Mouse (Mus musculus) thymus, adult 18-20 months (tissue): ENCODE data around the gene Nadk.
"Not testable (repeated sequence)": the region's sequence is repeated elsewhere in the genome, so short reads cannot be mapped to it uniquely, and the experiment has no call there.

Experiments used
- DNase-seq, 2 experiments: peaks; one replicate each; pipeline ENCODE4 v3.0.0; 2022; ENCODE audit warnings: mixed read lengths in 2 of 2

Gene Nadk

DNA sequence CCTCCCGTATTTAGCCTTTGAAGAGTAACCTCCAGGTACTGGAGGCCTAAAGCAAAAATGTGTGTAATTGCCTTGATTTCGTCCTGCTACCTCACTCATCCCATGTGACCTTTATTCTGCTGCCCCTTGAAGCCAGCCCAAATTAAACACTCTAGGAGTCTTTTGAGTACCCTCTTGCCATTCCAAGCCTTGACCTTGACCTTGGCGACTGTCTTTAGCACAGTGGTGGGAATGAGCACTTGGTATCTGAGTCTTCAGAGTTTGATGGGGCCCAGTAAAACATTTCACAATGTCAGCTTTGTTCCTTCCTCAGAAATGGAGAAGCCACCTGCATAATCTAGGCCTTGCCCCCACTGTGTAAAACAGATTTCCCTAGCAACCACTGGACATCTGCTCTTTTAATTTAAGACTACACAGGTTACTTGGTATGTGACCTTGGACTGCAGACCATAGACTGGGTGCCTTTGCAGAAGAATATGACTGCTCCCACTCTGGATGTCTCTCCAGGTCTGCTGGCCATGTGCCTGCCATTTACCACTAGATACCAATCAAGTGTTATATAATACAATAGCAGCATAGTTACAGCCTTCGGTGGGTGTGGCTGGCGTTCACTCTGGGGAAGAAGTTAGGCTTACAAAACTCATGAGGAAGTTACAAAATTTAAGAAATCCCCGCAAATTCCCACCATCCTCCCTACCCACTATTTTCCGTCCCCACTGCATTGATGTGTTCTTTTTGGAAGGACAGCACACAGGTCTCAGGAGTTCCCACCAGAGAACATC, at the start of gene Nadk:
Nadk (plus strand) TSS at position 718 of the 782 bp plus-strand sequence.
- DNase-seq, result no peak

DNA sequence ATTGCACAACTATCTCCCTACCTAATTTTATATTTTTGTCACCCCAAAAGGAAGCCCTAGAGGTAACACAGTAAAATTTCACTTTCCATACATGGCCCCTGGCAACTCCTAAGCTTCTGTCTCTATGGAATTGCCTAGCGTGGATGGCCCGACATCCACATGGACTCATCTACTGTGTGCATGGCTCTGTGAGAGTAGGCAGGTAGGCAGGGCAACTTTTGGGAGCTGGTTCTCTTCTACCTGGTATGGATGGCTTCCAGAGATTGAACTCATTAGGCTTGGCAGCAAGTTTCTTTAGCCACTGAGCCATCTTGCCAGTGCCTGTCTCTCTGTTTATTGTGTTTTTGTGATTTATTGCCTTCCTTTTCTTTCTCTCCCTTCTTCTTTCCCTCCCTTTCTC, 47.4 kb upstream of the Nadk start:
- no peak for DNase-seq

DNA sequence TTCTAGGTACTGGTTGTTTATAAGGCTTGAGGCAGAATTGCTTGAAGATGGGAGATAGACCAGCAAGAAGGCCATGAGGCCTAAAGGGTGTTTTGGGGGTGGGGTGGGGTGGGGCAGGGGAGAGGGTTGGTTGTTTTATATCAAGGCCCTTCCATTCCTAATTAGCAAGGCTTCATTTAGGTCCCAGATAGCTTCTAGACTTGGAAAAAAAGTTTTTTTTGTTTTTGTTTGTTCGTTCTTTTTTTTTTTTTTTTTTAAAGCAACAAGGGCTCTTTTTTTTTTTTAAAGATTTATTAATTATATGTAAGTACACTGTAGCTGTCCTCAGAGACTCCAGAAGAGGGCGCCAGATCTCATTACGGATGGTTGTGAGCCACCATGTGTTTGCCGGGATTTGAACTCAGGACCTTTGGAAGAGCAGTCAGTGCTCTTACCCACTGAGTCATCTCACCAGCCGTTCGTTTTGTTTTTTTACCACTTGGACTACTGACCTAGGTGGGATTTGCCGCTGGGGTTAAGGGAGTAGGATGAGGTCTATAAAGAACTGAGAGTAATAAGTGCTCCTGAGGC, 44.1 kb upstream of the Nadk start:
- DNase-seq, result no peak

DNA sequence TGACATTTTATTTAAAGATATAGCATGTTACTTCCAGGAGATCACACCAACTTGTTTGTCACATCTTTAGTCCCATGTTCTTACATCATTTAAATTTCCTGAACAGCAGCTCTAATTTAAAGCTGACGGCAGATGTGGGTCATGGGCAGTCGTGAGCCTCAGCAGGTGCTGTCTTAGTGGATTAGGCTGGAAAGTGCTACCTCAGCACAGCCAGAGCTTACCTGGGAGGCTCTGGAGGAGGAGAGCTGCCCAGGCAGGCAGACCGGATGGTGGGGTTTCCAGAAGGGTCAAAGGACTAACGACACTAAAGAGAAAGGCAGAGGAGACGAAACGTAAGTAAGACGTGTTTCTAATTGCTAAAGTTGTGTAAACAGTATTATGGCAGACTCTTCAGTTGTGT, 39.9 kb upstream of the Nadk start:
- DNase-seq, result no peak

DNA sequence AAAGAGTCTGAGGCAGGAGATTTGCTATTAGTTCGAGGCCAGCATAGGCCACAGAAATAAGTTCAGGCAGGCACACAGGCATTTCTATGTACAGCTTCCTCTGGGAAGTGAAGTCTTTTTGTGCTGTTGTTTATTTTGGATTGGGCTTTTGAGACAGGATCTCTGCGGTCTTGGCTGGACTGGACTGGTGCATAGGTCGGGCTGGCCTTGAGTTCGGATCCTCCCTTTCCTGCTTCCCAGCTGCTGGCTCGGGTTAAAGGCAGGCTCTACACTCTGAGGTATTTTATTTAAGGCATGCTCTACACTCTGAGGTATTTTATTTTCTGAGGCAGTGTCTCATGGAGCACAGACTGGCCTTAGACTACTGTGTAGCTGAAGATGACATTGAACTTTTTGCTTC, 36.4 kb upstream of the Nadk start:
- DNase-seq, result no peak

DNA sequence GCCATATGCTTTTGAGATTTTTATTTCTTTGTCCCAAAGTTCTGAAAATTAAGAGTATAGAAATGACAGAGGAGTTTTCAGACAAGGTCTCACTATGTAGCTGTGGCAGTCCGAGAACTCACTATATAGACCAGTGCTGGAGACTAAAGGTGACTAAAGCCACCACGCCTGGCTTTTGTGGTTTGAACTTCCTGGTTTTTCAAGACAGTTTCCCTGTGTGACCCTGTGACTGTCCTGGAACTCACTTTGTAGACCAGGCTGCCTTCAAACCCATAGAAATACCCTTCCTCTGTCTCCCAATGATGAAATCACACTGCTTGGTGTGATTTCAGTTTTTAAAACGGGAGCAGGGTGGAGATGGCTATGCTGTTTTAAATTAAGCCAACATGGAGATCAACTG, 32.9 kb upstream of the Nadk start:
- DNase-seq, result no peak

DNA sequence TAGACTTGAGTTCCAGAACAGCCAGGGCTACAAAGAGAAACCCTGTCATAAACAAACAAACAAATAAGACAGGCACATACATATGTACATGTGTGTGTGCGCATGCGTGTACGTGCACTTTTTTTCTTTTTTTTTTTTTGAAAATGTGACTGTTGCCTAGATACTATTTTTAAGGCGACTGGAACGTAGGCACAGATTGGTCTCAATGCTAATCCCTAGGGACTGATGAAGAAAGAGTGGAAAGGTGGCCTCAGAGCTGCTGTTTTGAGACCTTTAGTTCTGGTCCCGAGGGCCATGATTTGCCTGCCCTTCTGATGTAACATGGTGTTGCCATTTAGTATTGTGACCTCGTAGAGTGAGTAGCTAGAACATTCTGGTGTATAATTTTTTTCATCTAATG, 12.2 kb upstream of the Nadk start:
- DNase-seq, result no peak

DNA sequence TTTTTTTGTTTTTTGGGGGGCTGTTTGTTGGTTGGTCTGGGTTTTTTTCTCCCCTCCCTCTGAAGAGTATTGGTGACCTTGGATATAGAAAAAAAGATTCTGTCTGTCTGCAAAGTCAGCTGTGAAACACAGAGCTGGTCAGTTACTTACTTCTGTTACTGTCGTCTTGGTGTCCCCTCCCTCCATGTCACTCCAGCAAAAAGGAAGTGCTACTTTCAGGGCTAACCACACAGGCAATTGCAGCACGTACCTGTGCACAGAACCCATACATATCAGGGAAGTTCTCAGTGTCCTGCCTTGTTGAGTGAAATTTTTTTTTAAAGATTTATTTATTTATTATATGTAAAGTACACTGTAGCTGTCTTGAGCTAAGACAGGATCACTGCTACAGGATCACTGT, 11.7 kb upstream of the Nadk start:
- DNase-seq, result no peak

DNA sequence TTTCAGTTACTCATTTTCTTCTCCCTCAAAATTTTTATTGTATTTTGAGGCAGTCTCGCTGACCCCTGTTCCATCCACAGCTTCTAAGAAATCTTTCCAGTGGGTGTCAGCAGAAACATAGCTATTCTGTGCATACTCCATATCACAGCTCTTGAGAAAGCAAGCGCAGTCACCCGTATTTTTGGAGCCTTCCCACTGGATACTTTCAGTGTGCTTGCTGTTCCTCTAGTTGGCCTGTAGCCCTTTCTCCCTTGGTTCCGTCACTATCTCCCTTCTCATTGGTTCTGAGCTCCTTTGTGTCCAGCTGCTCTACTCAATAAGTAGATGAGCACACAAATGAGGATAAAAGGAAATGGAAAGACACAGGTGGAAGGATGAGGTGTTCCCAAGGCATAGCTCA, 11.1 kb upstream of the Nadk start:
- no peak for DNase-seq

DNA sequence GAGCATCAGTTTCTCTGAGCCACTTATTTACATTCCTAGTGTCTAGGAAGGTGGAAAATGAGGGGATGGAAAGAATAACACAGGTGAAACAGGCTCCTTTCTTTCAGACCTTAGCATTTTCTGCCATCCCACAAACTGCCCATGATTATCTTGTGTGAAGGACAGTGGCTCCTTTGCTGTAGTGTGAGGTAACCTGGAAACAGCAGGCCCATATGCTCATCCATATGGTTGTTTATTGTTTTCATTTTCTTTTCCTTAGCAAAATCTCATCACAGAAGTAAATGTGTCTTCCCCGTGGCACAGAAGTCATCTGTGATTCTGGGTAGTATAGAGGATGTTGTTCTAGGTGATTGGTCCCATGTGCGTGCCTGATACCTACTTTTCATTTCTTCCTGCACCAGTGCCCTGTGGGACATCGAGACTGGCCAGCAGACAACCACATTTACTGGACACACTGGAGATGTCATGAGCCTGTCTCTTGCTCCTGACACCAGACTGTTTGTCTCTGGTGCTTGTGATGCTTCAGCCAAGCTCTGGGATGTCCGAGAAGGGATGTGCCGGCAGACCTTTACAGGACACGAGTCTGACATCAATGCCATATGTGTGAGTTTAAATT, 9.2 kb upstream of the Nadk start:
- DNase-seq, result no peak

DNA sequence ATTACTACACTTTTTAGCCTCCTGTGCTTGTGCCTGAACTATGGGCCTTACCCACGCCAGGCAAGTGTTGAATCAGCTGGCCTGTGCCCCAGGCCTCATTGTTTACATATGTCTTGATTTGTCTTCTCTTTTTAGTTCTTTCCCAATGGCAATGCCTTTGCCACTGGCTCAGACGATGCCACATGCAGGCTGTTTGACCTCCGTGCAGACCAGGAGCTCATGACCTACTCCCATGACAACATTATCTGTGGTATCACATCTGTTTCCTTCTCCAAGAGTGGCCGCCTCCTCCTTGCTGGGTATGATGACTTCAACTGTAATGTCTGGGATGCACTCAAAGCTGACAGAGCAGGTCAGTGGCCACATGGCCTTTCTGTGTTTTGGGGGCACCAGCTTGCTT, 7.3 kb upstream of the Nadk start:
- no peak for DNase-seq

DNA sequence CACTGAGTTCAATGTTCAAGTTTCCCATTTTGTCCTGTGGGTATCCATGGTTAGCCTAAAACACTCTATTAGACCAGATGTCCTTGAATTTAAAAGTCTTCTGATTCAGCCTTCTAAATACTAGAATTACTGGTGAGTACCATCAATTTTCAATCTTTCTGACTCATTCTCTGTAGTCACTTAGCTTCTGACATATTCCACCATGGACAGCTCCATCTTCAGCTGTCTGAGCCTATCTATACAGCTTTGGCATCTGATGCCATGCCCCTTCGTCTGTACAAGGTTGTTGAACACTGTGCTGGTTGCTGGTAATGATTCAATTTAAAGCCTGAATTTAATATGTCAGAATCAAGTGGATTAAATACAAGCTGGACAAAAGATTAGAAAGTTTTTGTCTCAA, 6.7 kb upstream of the Nadk start:
- DNase-seq, result no peak

DNA sequence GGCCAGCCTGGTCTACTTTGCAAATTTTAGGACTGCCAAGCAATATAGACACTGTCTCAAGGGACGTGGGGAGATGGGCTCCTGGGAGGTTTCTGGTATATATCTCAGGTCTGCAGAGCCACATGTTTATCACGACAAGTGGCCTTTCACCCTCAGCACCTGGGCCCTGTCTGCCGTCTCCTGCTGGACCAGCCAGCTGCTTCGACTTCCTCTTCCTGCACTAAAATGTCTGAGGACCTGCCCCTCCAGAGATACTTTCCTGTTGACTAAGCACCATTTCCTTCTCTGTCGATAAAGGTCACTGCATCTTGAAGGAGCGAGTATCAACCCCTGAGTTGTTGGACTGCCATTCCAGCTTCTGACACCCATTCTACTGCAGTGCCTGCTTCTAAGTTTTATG, 2.7 kb upstream of the Nadk start:
- DNase-seq, result no peak

DNA sequence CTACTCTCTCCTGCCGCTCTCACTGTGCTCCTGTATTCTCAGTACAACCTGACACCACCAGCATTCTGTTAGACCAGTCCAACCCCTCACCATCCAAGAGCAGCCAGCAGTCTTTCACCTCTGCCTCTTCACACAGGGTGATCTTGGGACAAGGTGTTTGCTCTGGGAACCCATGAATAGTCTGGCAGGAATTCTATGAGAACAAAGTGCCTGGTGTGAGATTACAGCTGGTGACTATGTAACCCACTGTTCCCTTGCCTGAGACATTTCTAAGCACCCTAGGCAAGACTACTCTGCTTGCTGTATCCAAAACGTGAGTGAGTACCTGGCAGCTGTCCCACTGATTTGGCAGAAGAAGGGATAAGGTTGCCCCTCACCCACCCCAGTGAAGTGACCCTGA, 1.2 kb upstream of the Nadk start:
- DNase-seq, result no peak

DNA sequence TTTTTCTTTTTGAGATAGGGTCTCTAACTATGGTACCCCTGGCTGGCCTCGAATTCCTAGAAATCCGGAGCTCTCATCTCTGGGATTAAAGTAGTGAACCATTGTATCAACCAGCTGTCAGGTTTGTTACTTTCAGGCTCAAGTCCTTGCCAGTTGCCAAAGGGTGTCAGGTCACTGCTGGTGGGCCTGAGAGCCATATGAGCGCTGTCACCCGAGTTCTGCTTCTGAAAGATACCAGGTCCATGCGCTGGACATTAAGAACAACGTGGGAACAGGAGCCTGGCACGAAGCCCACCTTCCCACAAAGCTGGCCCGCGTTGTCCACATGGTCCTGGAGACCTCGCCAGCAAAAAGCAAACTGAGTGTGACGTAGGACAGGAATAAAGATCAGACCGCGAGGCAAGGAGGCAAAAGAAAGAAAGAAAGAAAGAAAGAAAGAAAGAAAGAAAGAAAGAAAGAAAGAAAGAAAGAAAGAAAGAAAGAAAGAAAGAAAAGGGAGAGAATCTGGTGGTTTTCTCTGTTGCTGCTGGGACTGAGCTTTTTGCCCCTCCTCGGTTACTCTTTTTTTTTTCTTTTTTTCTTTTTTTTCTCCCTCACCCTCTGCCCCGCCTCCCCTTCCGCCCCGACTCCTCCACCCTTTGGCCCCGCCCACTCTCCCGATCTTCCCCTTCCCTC, 684 bp downstream of the Nadk start:
- peak in 1 of 2 experiments; percentile 55 for DNase-seq

DNA sequence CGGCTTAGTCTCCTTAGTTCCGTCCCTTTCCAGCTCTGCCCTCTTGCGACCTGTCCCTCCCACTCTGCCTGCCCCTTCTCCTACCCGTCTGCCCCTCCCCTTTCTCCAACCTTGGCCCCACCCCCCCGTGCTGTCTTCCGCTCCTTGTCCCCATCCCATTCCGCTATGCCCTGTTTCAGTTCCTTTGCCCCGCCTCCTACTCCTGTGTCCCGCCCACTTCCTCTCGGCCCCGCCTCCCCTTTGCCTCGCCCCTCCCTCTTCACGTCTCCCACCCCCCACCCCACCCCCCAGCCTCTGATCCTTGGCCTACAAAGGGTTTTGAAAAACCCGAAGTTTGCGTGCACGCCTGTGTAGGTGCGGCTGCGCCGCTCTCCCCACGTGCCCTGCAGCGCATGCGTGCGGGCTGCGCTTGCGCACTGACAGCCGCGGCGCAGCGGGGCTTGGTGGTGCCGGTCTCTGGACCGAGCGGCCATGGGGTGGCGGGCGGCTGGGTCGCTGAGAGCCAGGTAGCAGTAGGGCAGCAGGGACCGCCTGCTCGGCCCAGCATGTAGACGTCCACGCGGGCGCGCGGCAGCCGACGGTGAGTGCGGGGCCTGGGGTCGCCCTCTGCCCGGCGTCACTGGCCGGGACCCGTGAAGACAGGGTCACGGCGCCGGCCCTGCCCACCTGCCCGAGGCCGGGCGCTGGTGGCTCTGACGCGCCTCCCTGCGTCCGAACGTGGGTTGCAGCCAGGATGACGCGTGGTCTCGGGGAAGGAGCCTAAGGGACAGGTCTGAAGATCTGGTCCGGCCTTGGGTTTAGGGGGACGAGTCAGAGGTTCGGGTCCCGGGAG, 1.4 kb downstream of the Nadk start:
- DNase-seq, result peak; percentile 94 to 97

DNA sequence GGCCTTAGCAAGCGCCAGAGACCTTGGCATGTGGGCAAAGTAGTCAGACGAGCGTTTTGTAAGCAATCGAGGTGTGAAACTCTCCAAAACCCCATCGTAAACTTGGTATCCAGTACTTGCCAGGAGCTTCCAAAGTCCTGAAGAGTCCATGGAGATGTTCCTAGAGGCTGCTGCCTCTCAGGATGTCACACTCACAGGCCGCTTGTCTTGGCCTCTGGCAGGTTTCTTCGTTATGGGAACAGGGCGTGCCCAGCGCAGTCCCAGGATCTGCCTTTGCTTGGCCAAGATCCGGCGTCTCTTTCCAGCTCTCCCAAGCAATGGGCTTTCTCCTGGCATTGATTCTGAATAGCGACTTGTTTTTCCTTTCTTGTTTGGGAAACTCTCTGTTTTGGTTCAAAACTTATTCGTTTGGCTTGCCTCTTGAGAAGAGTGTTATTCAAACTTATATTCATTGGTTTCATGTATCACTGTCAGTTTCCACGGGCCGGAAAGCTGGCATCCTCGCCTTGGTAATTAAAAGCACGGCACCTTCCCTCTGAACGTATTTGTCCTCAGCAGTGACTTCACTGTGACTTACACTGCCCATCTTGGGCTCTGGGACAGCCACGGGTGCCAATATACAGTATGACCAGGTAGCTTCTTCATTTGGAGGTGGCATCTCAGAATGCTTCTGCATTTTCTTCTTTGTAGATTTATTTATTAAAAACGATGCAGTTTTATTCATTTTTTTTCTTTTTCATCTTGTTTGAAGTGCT, 2.3 kb downstream of the Nadk start:
- DNase-seq, result no peak

DNA sequence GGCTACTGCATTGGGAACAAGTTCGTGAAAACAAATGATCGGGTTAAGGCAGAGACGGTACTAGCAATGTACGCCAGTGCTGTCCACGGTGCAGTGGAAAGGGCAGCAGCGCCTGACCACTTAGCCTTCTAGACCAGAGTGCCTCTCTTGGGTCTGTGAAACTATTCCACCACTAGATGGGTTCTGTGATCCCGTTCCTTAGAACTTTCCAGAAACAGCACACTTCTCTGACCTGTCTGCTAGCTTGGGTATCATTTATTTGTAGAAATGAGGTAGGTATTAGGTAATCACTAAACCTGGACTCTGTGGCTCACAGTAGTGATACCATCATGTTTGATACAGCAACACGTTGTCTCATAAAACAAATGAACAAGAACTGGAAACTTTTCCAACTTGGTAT, 4.4 kb downstream of the Nadk start:
- DNase-seq, result no peak

DNA sequence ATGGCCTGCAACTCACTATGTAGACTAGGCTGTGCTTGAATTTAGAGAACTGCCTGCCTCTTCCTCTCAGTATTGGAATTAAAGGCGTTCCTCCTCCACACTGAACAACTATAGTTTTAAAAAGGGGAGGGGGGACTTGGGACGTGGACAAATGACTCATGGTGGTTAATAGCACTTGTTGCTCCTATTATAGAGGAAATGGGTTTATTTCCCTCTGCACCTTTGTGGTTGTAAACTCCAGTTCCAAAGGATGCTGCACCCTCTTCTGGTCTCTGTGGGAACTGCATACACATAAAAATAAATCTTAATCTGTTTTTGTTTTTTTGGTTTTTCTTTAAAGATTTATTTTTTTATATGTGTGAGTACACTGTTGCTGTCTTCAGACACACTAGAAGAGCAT, 6.0 kb downstream of the Nadk start:
- DNase-seq, result no peak

DNA sequence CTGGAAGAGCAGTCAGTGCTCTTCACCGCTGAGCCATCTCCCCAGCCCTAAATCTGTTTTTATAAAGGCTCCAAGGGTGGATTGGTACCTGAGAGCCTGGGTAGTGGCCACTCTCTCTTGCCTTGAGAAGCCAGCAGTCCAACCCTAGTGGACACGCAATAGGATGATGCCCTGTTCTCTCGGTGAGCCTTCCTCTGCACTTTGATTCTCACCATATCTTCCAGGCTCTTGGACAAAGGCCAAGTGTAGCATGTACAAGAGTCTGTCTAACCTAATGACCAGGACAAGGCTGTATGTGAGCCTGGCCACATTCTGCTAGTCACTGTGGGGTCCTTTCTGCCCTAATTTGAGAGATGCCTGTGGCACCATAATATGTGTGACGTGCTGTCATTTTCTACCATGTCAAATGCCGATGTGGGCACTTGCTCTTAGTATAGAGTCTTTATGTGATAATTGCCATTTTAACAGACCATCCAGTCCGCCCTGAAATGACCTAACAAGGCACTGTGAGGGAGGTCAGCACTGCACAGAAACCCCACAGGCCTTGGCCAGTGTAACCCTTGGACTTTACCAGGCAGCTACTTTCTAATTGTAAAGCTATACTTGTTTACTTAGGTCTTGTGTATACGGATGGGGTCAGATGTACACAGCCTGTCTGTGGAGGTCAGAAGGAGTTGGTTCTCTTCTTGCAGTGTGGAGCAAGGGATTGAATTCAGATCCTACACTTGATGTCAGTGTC, 6.6 kb downstream of the Nadk start:
- no peak for DNase-seq

DNA sequence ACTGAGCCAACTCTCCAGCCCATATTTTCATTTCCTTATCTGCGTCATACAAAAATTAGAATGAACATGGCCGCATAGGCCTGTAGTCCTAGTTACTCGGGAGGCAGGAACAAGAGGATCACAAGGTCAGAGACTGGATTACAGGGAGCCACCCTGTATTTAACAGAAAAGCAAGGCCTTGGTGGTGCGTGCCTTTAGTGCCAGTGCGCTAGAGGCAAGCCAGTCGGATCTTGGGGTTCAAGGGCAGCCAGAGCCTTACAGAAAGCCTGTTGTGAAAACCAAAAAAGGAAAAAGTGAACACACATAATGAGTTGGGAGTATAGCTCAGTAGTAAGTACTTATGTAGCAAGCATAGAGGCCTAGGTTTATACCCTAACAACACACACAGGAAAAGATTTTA, 7.6 kb downstream of the Nadk start:
- no peak for DNase-seq

DNA sequence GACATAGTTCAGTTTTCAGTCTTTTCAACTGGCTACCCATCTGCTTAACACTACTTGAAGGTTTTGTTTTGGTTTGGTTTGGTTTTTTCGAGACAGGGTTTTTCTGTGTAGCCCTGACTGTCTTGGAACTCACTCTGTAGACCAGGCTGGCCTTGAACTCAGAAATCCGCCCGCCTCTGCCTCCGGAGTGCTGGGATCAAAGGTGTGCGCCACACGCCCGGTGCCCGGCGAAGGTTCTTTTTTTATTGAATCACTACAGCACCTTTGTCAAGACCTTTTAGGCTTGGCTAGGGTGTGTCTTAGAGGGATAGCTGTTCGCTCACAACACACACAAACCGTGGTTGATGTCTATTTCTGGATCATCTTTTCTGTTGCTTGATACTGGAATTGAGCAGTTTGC, 8.1 kb downstream of the Nadk start:
- DNase-seq, result not testable (repeated sequence)
